Mouse (Mus musculus) myocyte (in vitro differentiated cells): ENCODE results near the gene Zfp688. TPM values are rescaled to one million over a fixed set of nuclear protein-coding genes. Genes with fewer than 3 reads are reported as not detected.

Experiments
- H3K27me3 ChIP-seq: one replicate; pipeline ENCODE4 v1.6.1; 2011; ENCODE audit not compliant: control insufficient read depth, insufficient read depth, insufficient read length
- H3K36me3 ChIP-seq: one replicate; pipeline ENCODE4 v1.6.1; 2011; ENCODE audit not compliant: control insufficient read depth, insufficient read depth
- H3K4me2 ChIP-seq: one replicate; pipeline ENCODE4 v1.6.1; 2011; ENCODE audit warnings: low read depth, control low read depth
- H3K4me3 ChIP-seq: one replicate; pipeline ENCODE4 v1.5.1; 2011; ENCODE audit warnings: mild to moderate bottlenecking, control low read depth, moderate library complexity
- H3K79me2 ChIP-seq: one replicate; pipeline ENCODE4 v1.6.1; 2011; ENCODE audit not compliant: control insufficient read depth, insufficient read depth
- H3ac ChIP-seq: one replicate; pipeline ENCODE4 v1.6.1; 2011; ENCODE audit not compliant: control insufficient read depth, insufficient read length
- CEBPB ChIP-seq: IDR thresholded peaks from 2 replicates; pipeline ENCODE4 v1.6.1; 2011; ENCODE audit warnings: mild to moderate bottlenecking, moderate library complexity; ENCODE audit not compliant: poor library complexity, insufficient read depth, severe bottlenecking
- E2F4 ChIP-seq: IDR thresholded peaks from one replicate; pipeline ENCODE4 v1.6.1; 2011; ENCODE audit warnings: mild to moderate bottlenecking, control low read depth, moderate library complexity; ENCODE audit not compliant: insufficient read depth
- MAX ChIP-seq: IDR thresholded peaks from one replicate; pipeline ENCODE4 v1.6.1; 2011; ENCODE audit warnings: low read depth, mild to moderate bottlenecking, control low read depth
- MYOD1 ChIP-seq, 3 experiments: IDR thresholded peaks; one replicate each; pipeline ENCODE4 v1.6.1; 2011; ENCODE audit warnings: control low read depth in 2 of 3, low read depth in 2 of 3, mild to moderate bottlenecking in 2 of 3, moderate library complexity in 1 of 3; ENCODE audit not compliant: insufficient read length in 2 of 3, control insufficient read depth in 1 of 3
- MYOG ChIP-seq, 3 experiments: IDR thresholded peaks; one replicate each; pipeline ENCODE4 v1.6.1; 2011; ENCODE audit warnings: control low read depth in 2 of 3, low read depth in 2 of 3, mild to moderate bottlenecking in 2 of 3; ENCODE audit not compliant: insufficient read length in 2 of 3, control insufficient read depth in 1 of 3, insufficient read depth in 1 of 3
- POLR2A ChIP-seq: IDR thresholded peaks from one replicate; pipeline ENCODE4 v1.6.1; 2011; ENCODE audit warnings: low read depth, mild to moderate bottlenecking, control low read depth, moderate library complexity; ENCODE audit not compliant: insufficient read length
- POLR2AphosphoS2 ChIP-seq: IDR thresholded peaks from one replicate; pipeline ENCODE4 v1.6.1; 2011; ENCODE audit warnings: low read depth, control low read depth; ENCODE audit not compliant: insufficient read length
- REST ChIP-seq: IDR thresholded peaks from one replicate; pipeline ENCODE4 v1.6.1; 2011; ENCODE audit warnings: mild to moderate bottlenecking, control low read depth, moderate library complexity; ENCODE audit not compliant: insufficient read depth, insufficient read length
- SRF ChIP-seq: IDR thresholded peaks from one replicate; pipeline ENCODE4 v1.6.1; 2011; ENCODE audit warnings: low read depth; ENCODE audit not compliant: control insufficient read depth, insufficient read length
- TCF12 ChIP-seq: IDR thresholded peaks from one replicate; pipeline ENCODE4 v1.6.1; 2011; ENCODE audit warnings: mild to moderate bottlenecking, control low read depth; ENCODE audit not compliant: poor library complexity, insufficient read depth, severe bottlenecking
- TCF3 ChIP-seq: IDR thresholded peaks from one replicate; pipeline ENCODE4 v1.6.1; 2011; ENCODE audit warnings: low read depth, control low read depth; ENCODE audit not compliant: insufficient read length
- USF1 ChIP-seq: IDR thresholded peaks from one replicate; pipeline ENCODE4 v1.6.1; 2011; ENCODE audit warnings: low read depth, mild to moderate bottlenecking, control low read depth, moderate library complexity
- polyA plus RNA-seq: library from polyadenylated mRNA; unstranded; fragments of >200 nt; fragmentation: generic; extraction: Trizol; gene quantifications from one replicate; pipeline ENCODE4 v1.2.1, GENCODE M21; 2012; ENCODE audit warnings: missing spikeins

Zfp688 gene
- polyA plus RNA-seq, 1 experiment = 11.6 TPM

DNA sequence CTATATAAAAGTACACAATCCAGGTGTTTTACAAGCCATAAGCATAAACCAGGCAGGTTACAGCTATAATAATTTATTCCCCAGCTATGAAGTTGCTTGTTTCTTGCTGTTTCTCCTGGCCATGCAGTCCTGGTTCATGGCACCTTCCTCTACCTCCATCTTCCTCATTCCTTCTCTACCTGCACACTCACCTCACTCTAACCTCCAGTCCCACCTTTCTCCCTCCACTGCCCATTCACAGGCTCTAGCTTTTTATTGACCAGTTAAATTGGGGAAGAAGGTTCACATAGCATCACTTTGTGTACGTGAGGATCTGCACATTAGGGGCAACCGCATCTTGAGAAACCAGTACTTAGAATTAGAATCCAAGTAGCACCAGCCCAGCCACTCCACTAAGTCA, 31.2 kb upstream of the Zfp688 start:
- no peaks in the 10 kb centered on the region for H3K27me3 ChIP-seq
- no peak overlapping the region for H3ac ChIP-seq
- peaks cover 22% of the 10 kb centered on the region for H3K36me3 ChIP-seq
- H3K79me2 ChIP-seq = peaks cover 47% of the 10 kb centered on the region
- no peak overlapping the region for H3K4me3 ChIP-seq
- TF ChIP-seq POLR2A (no peak), CEBPB (no peak), TCF12 (no peak), MAX (no peak)
- no peak overlapping the region for H3K4me2 ChIP-seq

DNA sequence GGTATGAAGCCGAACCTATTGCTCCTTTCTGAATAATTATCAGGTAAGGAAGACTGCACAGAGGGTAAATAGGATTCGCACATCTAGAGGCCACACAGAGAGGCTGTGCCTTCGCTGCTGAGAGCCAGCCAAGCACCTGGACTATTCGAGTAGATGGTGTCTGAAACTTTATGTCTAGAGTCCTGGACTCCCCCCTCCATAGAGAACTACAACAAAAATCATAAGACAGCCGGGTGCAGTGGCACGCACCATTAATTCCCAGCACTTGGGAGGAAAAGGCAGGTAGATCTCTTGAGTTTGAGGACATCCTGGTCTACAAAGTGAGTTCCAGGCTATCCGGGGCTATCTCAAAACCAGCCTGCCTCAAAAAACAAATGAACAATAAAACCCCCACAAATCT, 28.1 kb upstream of the Zfp688 start:
- H3ac ChIP-seq = no peak overlapping the region
- TF ChIP-seq CEBPB (no peak), POLR2AphosphoS2 (no peak), REST (no peak), TCF3 (no peak), MYOG (IDR thresholded peaks at IDR 0.05; ENCODE audit: control insufficient read depth in 1 of 3, insufficient read depth in 1 of 3, insufficient read length in 2 of 3, low read depth in 2 of 3) (no peak), E2F4 (no peak), SRF (no peak), POLR2A (no peak), MAX (no peak), TCF12 (no peak), USF1 (no peak), MYOD1 (IDR thresholded peaks at IDR 0.05; ENCODE audit: control insufficient read depth in 1 of 3, insufficient read length in 2 of 3, low read depth in 2 of 3) (no peak)
- H3K27me3 ChIP-seq = no peaks in the 10 kb centered on the region
- peaks cover 39% of the 10 kb centered on the region for H3K79me2 ChIP-seq
- H3K4me2 ChIP-seq = peak overlapping the region; percentile 78
- peaks cover 14% of the 10 kb centered on the region for H3K36me3 ChIP-seq
- peak overlapping the region; percentile 88 for H3K4me3 ChIP-seq

DNA sequence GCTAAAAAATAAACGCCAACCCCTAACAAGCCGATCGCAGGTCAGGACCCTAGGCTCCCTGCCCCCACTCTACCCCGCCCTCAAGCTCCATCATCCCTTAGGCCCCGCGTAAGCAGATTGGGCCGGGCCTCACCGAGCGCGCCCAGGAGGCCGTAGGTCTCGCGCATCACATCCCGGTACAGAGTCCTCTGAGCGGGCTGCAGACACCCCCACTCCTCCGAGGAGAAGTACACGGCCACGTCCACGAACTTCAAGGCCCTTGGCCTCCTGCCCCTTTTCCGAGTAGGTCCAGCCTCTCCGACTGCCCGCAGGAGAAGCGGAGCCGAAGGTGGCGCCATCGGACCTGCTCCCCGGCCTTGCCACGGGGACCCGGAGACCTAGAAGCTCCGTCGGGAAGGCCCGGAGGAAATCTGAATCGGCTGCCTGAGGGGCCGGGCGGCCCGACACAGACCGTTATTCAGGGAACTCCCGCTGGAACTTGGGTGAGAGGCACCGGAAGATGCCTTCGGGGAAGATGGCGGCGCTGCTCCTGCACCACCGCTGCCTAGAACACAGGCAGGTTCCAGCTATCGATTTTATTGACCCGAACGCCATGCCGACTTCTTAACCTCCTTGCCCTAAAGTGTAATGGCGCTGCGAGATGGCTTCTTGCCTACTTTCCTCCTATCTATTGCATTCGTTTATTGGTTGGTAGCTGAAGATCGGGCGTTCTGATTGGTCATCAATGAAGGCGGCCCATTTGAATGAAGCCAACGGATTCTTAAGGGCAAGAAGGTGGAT, 26.8 kb upstream of the Zfp688 start, which contains the start of gene Zfp689:
Gene Zfp689, minus strand, starts transcription at position 638 of the 780 bp plus-strand sequence.
- peak within 1 kb of the TSS; percentile 88 for H3K4me3 ChIP-seq
- H3K4me2 ChIP-seq = peak within 1 kb of the TSS; percentile 98
- peak within 1 kb of the TSS; percentile 76 for H3ac ChIP-seq
- no peaks in the 10 kb centered on the region for H3K27me3 ChIP-seq
- peak; percentile 56 for TF ChIP-seq POLR2A
- TF ChIP-seq TCF3 = no peak
- no peak for TF ChIP-seq MYOG (IDR thresholded peaks at IDR 0.05; ENCODE audit: control insufficient read depth in 1 of 3, insufficient read depth in 1 of 3, insufficient read length in 2 of 3, low read depth in 2 of 3)
- peak; percentile 71 for TF ChIP-seq POLR2AphosphoS2
- no peak for TF ChIP-seq SRF
- peak; percentile 91 for TF ChIP-seq E2F4
- TF ChIP-seq CEBPB = no peak
- H3K36me3 ChIP-seq = peaks cover 14% of the 10 kb centered on the region
- peaks cover 39% of the 10 kb centered on the region for H3K79me2 ChIP-seq

DNA sequence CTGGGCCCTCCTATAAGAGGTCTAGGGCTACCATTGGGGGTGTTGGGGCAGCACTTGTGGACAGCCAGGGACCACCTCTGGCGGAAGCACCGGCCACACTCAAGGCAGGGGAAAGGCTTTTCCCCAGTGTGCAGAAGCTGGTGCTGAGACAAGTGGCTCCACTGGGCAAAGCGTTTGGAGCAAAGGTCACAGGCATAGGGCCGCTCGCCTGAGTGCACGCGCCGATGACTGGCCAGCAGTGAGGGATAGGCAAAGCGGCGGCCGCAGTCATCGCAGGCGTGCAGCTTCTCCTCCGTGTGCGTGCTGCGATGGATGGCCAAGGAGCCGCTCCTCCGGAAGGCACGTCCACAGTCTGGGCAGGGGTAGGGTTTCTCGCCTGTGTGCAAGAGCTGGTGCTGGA, 22.1 kb upstream of the Zfp688 start:
- Histone ChIP-seq H3K4me2 (no peak overlapping the region), H3K36me3 (peaks cover 6% of the 10 kb centered on the region), H3ac (no peak overlapping the region), H3K27me3 (no peaks in the 10 kb centered on the region), H3K4me3 (no peak overlapping the region), H3K79me2 (peaks cover 5% of the 10 kb centered on the region)
- no peak for TF ChIP-seq SRF
- TF ChIP-seq REST = no peak
- no peak for TF ChIP-seq MYOD1 (IDR thresholded peaks at IDR 0.05; ENCODE audit: control insufficient read depth in 1 of 3, insufficient read length in 2 of 3, low read depth in 2 of 3)
- TF ChIP-seq POLR2A = no peak
- no peak for TF ChIP-seq E2F4
- no peak for TF ChIP-seq TCF3
- TF ChIP-seq TCF12 = no peak
- TF ChIP-seq POLR2AphosphoS2 = no peak
- TF ChIP-seq MAX = no peak
- TF ChIP-seq USF1 = no peak
- TF ChIP-seq CEBPB = no peak
- no peak for TF ChIP-seq MYOG (IDR thresholded peaks at IDR 0.05; ENCODE audit: control insufficient read depth in 1 of 3, insufficient read depth in 1 of 3, insufficient read length in 2 of 3, low read depth in 2 of 3)

DNA sequence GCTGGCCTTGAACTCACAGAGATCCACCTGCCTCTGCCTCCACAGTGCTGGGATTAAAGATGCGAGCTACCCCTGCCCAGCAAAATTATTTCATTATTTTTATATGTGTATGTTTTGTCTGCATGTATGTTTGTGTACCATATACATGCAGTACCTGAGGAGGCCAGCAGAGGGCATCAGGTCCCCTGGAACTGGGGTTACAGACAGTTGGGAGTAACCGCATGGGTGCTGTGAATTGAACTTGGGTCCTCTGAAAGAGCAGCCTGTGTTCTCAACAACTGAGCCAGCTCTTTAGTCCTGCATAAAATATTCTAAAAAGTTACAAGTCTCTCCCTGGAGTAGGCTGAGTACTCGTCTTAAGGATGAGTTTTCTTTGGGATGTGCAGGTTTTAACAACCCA, 15.9 kb upstream of the Zfp688 start:
- H3ac ChIP-seq = no peak overlapping the region
- H3K36me3 ChIP-seq = peaks cover 5% of the 10 kb centered on the region
- no peaks in the 10 kb centered on the region for H3K27me3 ChIP-seq
- H3K4me3 ChIP-seq = no peak overlapping the region
- no peaks in the 10 kb centered on the region for H3K79me2 ChIP-seq
- no peak for TF ChIP-seq SRF
- TF ChIP-seq CEBPB = no peak
- no peak for TF ChIP-seq MYOG (IDR thresholded peaks at IDR 0.05; ENCODE audit: control insufficient read depth in 1 of 3, insufficient read depth in 1 of 3, insufficient read length in 2 of 3, low read depth in 2 of 3)
- no peak for TF ChIP-seq REST
- no peak for TF ChIP-seq MAX
- TF ChIP-seq TCF12 = no peak
- no peak for TF ChIP-seq E2F4
- no peak for TF ChIP-seq MYOD1 (IDR thresholded peaks at IDR 0.05; ENCODE audit: control insufficient read depth in 1 of 3, insufficient read length in 2 of 3, low read depth in 2 of 3)
- no peak for TF ChIP-seq TCF3
- TF ChIP-seq USF1 = no peak
- TF ChIP-seq POLR2AphosphoS2 = no peak
- TF ChIP-seq POLR2A = no peak
- H3K4me2 ChIP-seq = no peak overlapping the region
